Mouse (Mus musculus) E14TG2a.4 (cell line): ENCODE results near the gene Pafah1b1.

Experiments
- H3K27me3 ChIP-seq: 2 replicates; pipeline ENCODE4 v1.6.1; 2014; ENCODE audit warnings: low read length, control low read depth; ENCODE audit not compliant: insufficient read depth
- H3K36me3 ChIP-seq: 2 replicates; pipeline ENCODE4 v1.6.1; 2014; ENCODE audit warnings: low read length, control low read depth; ENCODE audit not compliant: insufficient read depth
- H3K4me1 ChIP-seq: replicated peaks from 2 replicates; pipeline ENCODE4 v1.6.1; 2014; ENCODE audit warnings: low read depth, low read length, control low read depth
- H3K4me3 ChIP-seq: replicated peaks from 2 replicates; pipeline ENCODE4 v1.5.1; 2014; ENCODE audit warnings: mild to moderate bottlenecking, low read length
- H3K9me3 ChIP-seq: 2 replicates; pipeline ENCODE4 v1.6.1; 2014; ENCODE audit warnings: low read length, control low read depth
- CTCF ChIP-seq: conservative IDR thresholded peaks from 2 replicates; pipeline ENCODE4 v1.5.1; 2014; ENCODE audit warnings: low read length
- NANOG ChIP-seq: IDR thresholded peaks from 2 replicates; pipeline ENCODE4 v1.6.1; 2014; ENCODE audit warnings: borderline replicate concordance, low read length, mixed read lengths
- POU5F1 ChIP-seq: IDR thresholded peaks from 2 replicates; pipeline ENCODE4 v1.6.1; 2014; ENCODE audit warnings: low read length, borderline replicate concordance

Pafah1b1 gene

DNA sequence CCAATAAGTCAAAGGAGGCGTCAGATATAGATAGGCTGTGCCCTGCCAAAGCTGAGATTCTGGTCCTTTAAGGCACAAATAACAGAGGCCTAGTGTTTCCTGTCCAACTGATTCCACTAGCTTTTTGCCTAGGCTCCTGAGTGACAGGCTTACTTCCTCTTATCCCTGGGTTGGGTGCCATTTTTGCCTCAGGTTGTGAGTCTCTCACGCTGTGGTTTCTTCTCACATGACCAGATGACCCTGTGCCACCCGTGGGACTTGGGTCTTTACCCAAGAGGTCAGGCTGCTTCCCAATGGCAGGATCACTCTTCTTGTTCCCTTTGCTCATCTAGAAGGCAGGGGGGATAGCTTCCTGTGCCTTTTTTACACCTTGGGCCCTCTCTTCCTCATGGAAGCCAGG is 60.2 kb downstream of the Pafah1b1 start:
- peaks cover 45% of the 10 kb centered on the region for H3K4me1 ChIP-seq
- no peak overlapping the region for H3K4me3 ChIP-seq
- H3K36me3 ChIP-seq: peaks cover 100% of the 10 kb centered on the region
- no peak for TF ChIP-seq CTCF
- no peak for TF ChIP-seq POU5F1
- no peak for TF ChIP-seq NANOG
- no peaks in the 10 kb centered on the region for H3K27me3 ChIP-seq
- H3K9me3 ChIP-seq: no peaks in the 10 kb centered on the region

DNA sequence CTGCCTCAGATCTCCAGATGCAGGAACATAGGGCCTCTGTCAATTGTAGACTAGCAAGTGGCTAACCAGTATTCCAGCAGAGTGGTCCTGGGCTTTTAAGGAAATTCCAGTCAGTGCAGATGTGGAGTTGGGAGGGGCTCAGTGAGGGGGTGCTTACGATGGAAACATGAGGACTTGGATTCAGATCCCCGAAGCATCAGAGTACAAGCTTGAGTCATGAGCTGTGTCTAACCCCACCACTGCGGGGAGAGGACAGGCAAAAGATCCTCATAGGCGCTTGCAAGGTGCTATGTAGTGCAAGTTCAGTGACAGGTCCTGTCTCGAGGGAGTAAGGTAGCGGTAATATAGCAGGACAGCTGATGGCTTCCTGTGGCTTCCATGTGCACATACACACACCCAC is 62.2 kb downstream of the Pafah1b1 start:
- TF ChIP-seq CTCF (no peak), POU5F1 (no peak), NANOG (no peak)

DNA sequence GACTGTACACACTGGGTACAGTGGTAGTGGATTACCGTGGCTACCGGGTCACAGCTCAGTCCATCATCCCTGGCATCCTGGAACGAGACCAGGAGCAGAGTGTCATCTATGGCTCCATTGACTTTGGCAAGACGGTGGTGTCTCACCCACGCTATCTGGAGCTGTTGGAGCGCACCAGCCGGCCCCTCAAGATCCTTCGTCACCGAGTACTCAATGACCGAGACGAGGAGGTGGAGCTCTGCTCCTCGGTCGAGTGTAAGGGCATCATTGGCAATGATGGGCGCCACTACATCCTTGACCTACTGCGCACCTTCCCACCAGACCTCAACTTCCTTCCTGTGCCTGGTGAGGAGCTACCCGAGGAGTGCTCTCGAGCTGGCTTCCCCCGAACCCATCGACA is 62.8 kb downstream of the Pafah1b1 start:
- TF ChIP-seq POU5F1 (no peak), NANOG (no peak), CTCF (no peak)
- Histone ChIP-seq H3K4me3 (no peak overlapping the region), H3K9me3 (no peaks in the 10 kb centered on the region), H3K36me3 (peaks cover 100% of the 10 kb centered on the region), H3K4me1 (peaks cover 43% of the 10 kb centered on the region), H3K27me3 (no peaks in the 10 kb centered on the region)

More for the DNA sequence above, 62.2 kb downstream of the Pafah1b1 start:
- no peak overlapping the region for H3K4me3 ChIP-seq
- peaks cover 100% of the 10 kb centered on the region for H3K36me3 ChIP-seq
- H3K9me3 ChIP-seq: no peaks in the 10 kb centered on the region
- H3K4me1 ChIP-seq: peaks cover 43% of the 10 kb centered on the region
- H3K27me3 ChIP-seq: no peaks in the 10 kb centered on the region

DNA sequence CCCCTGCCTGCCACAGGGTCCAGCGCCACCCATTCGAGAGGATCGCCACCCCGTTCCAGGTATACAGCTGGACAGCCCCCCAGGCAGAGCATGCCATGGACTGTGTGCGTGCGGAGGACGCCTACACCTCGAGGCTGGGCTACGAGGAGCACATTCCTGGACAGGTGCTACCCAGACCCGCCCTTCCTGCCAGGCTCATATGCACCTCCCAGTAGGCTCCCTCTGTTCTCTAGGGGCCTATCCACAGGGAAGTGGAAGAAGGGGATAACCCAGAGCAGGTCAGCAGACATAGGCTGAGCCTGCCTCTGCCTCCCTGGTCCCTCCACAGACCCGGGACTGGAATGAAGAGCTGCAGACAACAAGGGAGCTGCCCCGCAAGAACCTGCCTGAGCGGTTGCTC is 64.1 kb downstream of the Pafah1b1 start:
- Histone ChIP-seq H3K4me3 (no peak overlapping the region), H3K4me1 (peaks cover 46% of the 10 kb centered on the region), H3K27me3 (no peaks in the 10 kb centered on the region), H3K9me3 (no peaks in the 10 kb centered on the region), H3K36me3 (peaks cover 100% of the 10 kb centered on the region)
- TF ChIP-seq POU5F1: no peak
- TF ChIP-seq NANOG: no peak
- no peak for TF ChIP-seq CTCF

DNA sequence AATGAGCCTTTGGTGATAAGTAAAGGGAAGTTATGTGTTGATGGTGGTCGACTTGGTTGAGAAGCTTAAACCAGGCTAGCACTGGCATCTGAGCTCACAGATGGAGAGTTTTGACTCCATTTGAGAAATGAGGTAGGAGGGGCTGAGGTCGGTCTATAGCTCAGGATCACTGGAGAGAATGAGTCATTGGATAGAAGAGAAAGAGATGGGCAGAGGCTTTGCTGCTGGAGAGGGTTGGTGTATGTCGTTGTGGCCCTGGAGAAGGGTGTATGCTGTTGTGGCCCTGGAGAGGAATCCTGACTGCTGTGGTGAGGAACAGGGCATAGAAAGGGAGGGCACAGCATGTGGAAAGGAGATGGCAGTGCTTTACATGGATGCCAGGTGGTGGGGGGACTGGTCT is 68.5 kb downstream of the Pafah1b1 start:
- Histone ChIP-seq H3K27me3 (no peaks in the 10 kb centered on the region), H3K36me3 (peaks cover 100% of the 10 kb centered on the region), H3K9me3 (no peaks in the 10 kb centered on the region), H3K4me1 (peaks cover 71% of the 10 kb centered on the region), H3K4me3 (no peak overlapping the region)
- TF ChIP-seq NANOG (no peak), CTCF (no peak), POU5F1 (no peak)

DNA sequence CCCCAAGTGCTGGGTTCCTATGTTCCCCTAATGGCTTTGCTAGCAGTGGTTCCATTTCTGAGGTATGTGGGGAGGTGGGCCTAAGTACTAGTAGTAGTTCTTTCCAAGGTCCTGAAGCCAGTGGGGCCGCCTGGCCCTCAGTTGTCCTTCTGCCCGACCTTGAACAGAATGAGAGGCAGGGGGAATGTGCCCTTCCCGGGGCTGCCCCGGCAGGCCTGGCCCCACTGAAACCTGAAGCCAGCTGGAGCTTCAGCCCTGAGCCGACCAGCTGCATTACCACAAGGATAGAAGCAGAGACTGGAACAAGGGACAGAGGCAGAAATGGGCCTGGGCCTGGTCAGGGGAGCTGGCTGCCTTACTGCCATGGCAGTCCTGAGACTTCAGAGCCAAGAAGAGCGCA is 71.1 kb downstream of the Pafah1b1 start:
- H3K27me3 ChIP-seq: no peaks in the 10 kb centered on the region
- H3K36me3 ChIP-seq: peaks cover 79% of the 10 kb centered on the region
- peak overlapping the region; percentile 99 for H3K4me3 ChIP-seq
- H3K4me1 ChIP-seq: peaks cover 75% of the 10 kb centered on the region
- TF ChIP-seq CTCF: no peak
- TF ChIP-seq NANOG: no peak
- no peak for TF ChIP-seq POU5F1
- H3K9me3 ChIP-seq: no peaks in the 10 kb centered on the region

DNA sequence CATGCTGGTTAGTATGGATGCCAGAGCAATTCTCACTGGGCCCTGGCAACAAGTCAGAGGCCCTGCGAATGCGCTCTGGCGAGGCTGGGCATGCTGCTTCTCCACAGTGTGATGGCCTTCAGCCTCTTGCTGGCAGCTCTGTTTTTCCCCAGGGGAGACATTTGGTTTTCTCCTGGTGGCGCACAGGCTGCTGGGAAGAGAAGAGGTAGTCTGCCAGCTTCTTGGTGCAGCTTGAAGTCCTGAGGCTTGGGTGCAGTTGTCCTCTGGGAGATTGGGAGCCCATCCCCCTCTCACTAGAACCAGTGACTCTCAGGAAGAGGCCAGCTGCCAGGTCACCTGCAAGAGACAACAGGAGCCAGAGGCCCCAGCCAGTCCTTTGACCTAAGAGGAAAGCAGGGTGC is 71.7 kb downstream of the Pafah1b1 start:
- TF ChIP-seq CTCF (no peak), POU5F1 (no peak), NANOG (no peak)
- Histone ChIP-seq H3K36me3 (peaks cover 73% of the 10 kb centered on the region), H3K27me3 (no peaks in the 10 kb centered on the region), H3K4me1 (peaks cover 81% of the 10 kb centered on the region), H3K9me3 (no peaks in the 10 kb centered on the region), H3K4me3 (peak overlapping the region; percentile 99)

DNA sequence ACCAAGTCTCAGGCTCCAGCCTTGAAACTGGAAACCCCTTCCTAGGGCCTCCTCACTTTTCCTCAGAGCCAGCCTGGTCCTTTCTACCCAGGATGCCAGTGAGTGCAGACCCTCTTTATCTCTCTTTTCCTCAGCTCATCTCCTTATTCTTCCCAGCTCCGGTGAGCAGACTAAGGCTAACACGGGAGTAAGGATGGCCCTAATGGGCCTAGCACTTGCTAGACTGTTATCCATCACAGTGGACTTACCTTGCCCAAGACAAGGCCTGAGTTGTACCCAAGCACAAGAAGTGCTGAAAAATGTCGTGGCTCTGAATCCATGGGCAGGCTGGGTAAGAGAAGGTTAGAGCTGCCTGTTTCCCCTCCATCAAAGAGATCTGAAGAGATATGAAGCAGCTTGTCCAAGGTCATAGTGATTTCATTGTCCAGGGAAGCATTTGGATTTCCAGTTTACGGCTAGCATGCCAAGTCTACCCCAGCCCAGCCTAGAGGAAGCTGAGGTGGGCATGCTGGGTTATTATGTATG is 73.8 kb downstream of the Pafah1b1 start:
- peaks cover 82% of the 10 kb centered on the region for H3K4me1 ChIP-seq
- H3K27me3 ChIP-seq: no peaks in the 10 kb centered on the region
- TF ChIP-seq CTCF: no peak
- TF ChIP-seq POU5F1: no peak
- no peak for TF ChIP-seq NANOG
- peaks cover 51% of the 10 kb centered on the region for H3K36me3 ChIP-seq
- peak overlapping the region; percentile 99 for H3K4me3 ChIP-seq
- H3K9me3 ChIP-seq: no peaks in the 10 kb centered on the region
